Mouse (Mus musculus) v-Abl transformed pro-B cells (cell line): ENCODE measurements around the gene Cntrob.
"Not testable (repeated sequence)": the region's sequence is repeated elsewhere in the genome, so short reads cannot be mapped to it uniquely, and the experiment has no call there.

Source experiments
- in situ Hi-C, 2 experiments: fragments of 400-800 bp; cut with MboI; formaldehyde crosslinking; loops; one replicate each; pipeline ENCODE4 v1.15.1; 2025; ENCODE audit not compliant: unreplicated experiment in 2 of 2

Gene Cntrob

DNA sequence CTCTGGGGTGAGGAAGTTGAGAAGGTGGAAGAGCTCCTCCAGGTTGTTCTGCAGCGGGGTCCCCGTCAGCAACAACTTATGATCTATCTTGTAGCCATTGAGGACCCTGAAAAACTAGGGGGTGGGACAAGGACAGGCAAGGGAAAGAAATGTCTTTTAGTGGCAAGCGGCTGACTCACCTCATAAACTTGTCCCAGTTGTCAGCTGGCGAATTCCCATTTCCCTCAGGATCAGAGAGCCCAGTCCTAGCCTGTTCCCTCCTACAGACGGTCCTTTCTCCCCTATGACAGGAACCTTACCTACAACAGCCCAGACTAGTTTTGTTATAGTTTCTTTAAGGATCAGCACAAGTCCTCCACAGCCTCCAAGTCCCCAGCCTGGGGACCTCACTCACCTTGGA is 33.0 kb upstream of the Cntrob start:
- in situ Hi-C loops = no loop called here

DNA sequence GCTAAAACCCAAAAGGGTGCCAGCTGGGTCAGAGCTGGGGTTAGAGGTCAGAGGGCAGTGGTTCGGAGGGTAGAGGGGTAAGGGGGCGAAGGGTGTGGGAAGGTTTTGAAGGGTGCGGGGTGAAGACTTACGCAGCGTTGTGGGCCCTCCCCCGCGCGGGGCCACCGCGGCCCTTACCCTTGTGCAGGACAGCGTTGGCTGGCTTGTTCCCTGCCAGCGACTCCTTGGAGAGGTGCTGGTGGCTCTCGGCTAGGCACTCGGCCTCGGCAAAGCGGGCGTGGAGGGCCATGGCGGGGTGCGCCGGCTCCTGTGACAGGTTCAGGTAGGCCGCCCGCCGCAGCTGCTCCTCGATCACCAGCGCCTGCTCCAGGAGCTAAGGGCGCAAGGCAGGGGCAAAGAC is 22.9 kb upstream of the Cntrob start:
- in situ Hi-C loops = no loop called here

GRCm38 (mm10) chr11:69340161-69341131 is 16.9 kb upstream of the Cntrob start, which contains the start of gene Rnf227:
Rnf227 (plus strand) TSS chr11:69340461.
- in situ Hi-C loops = no loop called here

DNA sequence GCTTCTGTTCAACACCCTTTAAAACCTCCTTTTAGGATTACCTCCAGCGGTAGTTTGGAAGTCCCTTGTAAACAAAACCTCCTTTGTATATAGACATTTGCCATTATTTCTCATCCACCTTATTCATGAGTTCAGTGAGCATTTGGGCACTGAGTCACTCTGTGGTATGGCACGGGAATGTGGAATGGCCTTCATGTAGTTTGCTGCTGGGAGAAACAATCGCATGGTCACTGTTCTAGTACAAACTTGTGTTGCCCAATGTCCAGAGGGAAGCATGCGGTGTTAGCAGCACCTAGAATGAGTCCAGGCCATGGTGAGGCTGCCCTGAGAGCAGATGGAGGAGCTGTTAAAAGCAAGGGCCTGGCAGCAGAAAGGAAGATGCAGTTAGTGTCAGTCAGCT is 11.2 kb upstream of the Cntrob start:
- in situ Hi-C loops = loop anchor here (5.0 to 10.0 kb wide), 2 partner anchors 33 to 50 kb away; partner anchors contain the start of gene Chd3 (in 1 of the 2)

DNA sequence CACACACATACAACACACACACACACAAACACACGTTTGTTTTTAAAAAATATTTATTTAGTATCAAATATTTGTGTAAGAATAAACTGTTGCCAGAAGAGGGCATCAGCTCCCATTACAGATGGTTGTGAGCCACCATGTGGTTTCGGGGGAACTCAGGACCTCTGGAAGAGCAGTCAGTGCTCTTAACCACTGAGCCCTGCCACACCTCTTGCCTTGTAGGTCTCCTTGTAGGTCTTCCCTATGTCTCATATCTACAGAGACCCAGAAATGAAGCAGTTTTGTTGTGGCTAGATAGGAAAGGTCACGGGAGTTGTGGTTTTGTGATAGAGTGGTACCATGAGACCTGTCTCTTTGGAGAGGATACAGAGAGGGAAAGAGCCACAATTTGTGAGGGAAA is 10.3 kb upstream of the Cntrob start:
- in situ Hi-C loops = loop anchor here (5.0 to 10.0 kb wide), 2 partner anchors 33 to 51 kb away; partner anchors contain the start of gene Chd3 (in 1 of the 2)

GRCm38 (mm10) chr11:69332713-69333253 is 9.2 kb upstream of the Cntrob start:
- in situ Hi-C loops = loop anchor here (5.0 to 10.0 kb wide), 2 partner anchors 35 to 52 kb away; partner anchors contain the start of gene Chd3 (in 1 of the 2)

DNA sequence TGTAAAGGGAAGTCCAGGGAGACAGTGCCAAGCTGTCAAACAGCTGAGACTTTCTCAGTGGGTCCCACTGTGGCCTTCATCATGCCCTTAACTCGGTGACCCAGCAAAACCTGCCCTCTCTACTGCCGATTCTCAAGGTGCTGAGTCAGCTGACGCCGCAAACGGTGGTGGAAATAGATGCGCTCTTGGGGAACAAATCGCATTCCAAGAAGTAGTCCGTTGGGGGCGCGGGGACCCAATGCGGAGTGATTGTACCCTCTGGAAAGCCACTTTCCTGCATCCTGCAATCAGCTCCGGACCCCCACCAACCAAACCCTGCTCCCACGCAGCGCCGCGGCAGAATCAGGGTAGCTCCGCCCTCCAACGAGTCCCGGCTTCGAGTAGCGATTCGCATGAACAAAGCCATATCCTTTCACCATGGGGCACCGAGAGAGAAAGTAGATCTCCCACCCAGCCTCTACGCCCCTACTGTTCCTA is 8.4 kb upstream of the Cntrob start:
- in situ Hi-C loops = loop anchor here (5.0 to 10.0 kb wide), 2 partner anchors 35 to 53 kb away; partner anchors contain the start of gene Chd3 (in 1 of the 2)

DNA sequence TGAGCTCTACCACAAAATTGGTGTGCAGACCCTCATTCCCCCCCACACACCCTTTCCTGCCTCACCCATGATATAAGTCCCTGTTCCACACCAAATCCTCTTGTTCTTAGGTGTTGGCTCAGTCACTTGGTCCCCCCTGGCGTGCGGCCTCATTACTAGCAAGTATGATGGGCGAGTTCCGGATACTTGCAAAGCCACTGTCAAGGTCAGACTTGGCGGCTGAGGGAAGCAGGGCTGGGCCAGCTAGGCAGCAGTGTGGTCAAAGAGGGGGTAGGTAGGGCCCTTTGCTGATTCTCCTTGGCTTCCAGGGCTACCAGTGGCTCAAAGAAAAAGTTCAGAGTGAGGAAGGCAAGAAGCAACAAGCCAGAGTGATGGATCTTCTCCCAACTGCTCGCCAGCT is 7.6 kb upstream of the Cntrob start:
- in situ Hi-C loops = loop anchor here (5.0 to 10.0 kb wide), 2 partner anchors 36 to 54 kb away; partner anchors contain the start of gene Chd3 (in 1 of the 2)

- in situ Hi-C loops = loop anchor here in 1 of 2 experiments (10.0 kb wide), 1 partner anchor 54 kb away; no protein-coding TSS in a partner anchor
These were observed 4.9 kb upstream of the Cntrob start for GRCm38 (mm10) chr11:69328517-69328916.

DNA sequence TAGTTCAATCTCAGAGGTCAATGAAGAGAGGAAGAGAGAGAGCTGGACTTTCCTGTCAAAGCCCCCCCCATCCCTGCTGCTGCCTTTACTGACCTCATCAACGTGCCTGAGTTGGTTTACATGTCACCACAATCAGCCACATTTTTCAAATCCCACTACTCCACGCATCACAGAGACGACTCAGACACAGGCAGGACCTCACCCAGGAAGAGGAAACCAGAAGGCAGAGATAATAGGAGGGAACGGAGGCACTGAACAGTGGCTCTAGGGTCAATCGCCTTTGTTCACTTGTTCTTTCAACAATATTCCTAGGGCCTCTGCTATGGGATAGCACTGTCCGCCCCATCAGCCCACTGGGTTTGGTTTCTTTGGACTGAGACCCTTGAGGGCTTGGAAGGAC is 4.1 kb upstream of the Cntrob start:
- in situ Hi-C loops = loop anchor here in 1 of 2 experiments (10.0 kb wide), 1 partner anchor 53 kb away; no protein-coding TSS in a partner anchor

- in situ Hi-C loops = loop anchor here in 1 of 2 experiments (10.0 kb wide), 1 partner anchor 52 kb away; no protein-coding TSS in a partner anchor
These were observed 3.5 kb upstream of the Cntrob start for GRCm38 (mm10) chr11:69327157-69327442.

DNA sequence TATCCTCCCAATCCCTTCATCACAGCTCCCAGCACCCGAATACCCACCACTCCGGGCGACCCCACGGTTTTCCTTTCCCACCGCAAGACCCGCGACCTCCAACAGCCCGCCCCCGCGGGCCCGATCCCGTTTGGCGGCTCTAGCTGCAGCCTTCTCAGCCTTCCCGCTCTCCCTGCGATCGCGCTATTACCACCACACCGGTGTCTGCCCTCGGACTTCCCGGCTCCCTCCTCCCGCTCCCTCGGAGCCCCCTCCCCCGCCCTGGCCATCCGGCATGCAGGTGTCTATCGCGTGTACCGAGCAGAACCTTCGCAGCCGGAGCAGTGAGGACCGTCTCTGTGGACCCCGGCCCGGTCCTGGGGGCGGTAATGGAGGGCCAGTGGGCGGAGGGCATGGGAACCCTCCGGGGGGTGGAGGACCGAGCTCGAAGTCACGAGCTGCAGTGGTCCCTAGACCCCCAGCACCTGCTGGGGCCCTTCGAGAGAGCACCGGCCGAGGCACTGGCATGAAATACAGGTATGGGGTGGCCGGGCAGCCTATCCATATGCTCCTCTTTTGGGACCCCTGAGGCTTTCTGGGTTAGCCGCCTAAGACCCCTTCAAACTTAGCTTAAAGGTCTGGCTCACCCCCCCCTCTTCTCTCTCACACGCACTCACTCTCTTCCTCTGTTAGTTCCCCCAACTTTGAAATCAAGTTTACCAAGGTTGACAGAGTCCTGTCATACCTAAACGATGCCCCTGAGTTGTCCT is 3.0 kb upstream of the Cntrob start:
- in situ Hi-C loops = loop anchor here in 1 of 2 experiments (10.0 kb wide), 1 partner anchor 52 kb away; no protein-coding TSS in a partner anchor

GRCm38 (mm10) chr11:69325628-69326407 is 2.2 kb upstream of the Cntrob start, which contains the start of gene Kcnab3:
Kcnab3 (plus strand) TSS chr11:69326258.
- in situ Hi-C loops = loop anchor here in 1 of 2 experiments (10.0 kb wide), 1 partner anchor 51 kb away; no protein-coding TSS in a partner anchor

GRCm38 (mm10) chr11:69324749-69325148 is 1.2 kb upstream of the Cntrob start:
- in situ Hi-C loops = loop anchor here in 1 of 2 experiments (10.0 kb wide), 1 partner anchor 50 kb away; no protein-coding TSS in a partner anchor

- in situ Hi-C loops = loop anchor here in 1 of 2 experiments (10.0 kb wide), 1 partner anchor 48 kb away; no protein-coding TSS in a partner anchor
These were observed 693 bp downstream of the Cntrob start for GRCm38 (mm10) chr11:69322693-69323471.

DNA sequence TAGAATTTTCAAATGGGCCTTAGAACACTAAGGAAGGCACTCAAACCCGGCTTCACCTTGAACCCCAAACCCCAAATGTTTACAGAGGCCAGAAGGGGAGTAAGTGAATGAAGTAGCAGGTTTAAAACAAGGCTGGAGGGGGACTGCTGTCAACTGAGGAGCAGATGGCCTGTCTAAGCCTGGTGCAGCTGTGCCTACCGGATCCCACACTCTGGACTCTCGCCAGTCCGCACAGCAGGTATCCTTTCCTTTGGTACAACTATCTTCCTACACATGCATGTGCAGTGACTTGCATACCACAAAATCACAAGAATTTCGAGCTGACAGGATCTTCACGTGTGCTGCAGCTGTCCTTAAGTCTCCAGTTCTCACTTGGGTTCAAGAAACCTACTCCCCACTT is 1.6 kb downstream of the Cntrob start:
- in situ Hi-C loops = loop anchor here in 1 of 2 experiments (10.0 kb wide), 1 partner anchor 47 kb away; no protein-coding TSS in a partner anchor

DNA sequence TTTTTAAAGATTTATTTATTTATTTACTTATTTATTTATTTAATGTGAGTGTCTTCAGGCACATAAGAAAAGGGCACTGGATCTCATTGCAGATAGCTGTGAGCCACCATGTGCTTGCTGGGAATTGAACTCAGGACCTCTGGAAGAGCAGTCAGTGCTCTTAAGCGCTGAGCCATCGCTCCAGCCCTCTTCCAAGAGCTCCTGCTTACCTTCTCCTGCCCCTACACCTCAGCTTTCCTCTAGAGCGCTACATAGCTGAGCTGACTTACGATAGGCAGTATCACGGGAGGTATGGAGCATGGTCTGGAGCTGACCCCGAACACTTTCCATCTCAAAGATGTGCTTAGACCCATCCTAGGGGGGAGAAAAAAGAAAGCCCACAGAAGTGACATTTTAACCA is 2.0 kb downstream of the Cntrob start:
- in situ Hi-C loops = loop anchor here in 1 of 2 experiments (10.0 kb wide), 1 partner anchor 47 kb away; no protein-coding TSS in a partner anchor

GRCm38 (mm10) chr11:69318000-69318399 is 5.6 kb downstream of the Cntrob start:
- in situ Hi-C loops = not testable (repeated sequence)
